Mouse (Mus musculus) kidney, adult 8-10 months (tissue): ENCODE results near the gene Lingo3.

Experiments used
- DNase-seq, 2 experiments: peaks; one replicate each; pipeline ENCODE4 v3.0.0; 2022

Gene Lingo3

GRCm38 (mm10) chr10:80798150-80799006 lies 45.5 kb downstream of the Lingo3 start, which contains the start of the genes Sf3a2 and Plekhj1:
Sf3a2 (plus strand) TSS chr10:80798198.
Plekhj1 (minus strand) TSS chr10:80798626.
- peak; percentile 94 to 95 for DNase-seq

- DNase-seq, result no peak
These were observed 46.4 kb downstream of the Lingo3 start for GRCm38 (mm10) chr10:80797186-80798149.

GRCm38 (mm10) chr10:80796307-80796848 lies 47.5 kb downstream of the Lingo3 start:
- no peak for DNase-seq

- no peak for DNase-seq
These were observed 49.1 kb downstream of the Lingo3 start for GRCm38 (mm10) chr10:80794750-80795149.

GRCm38 (mm10) chr10:80793803-80794202 lies 50.0 kb downstream of the Lingo3 start:
- no peak for DNase-seq

- no peak for DNase-seq
These were observed 50.6 kb downstream of the Lingo3 start for GRCm38 (mm10) chr10:80793033-80793784.

GRCm38 (mm10) chr10:80792175-80793032 lies 51.4 kb downstream of the Lingo3 start:
- no peak for DNase-seq

- no peak for DNase-seq
These were observed 52.2 kb downstream of the Lingo3 start for GRCm38 (mm10) chr10:80791476-80792174.

GRCm38 (mm10) chr10:80790761-80791404 lies 53.0 kb downstream of the Lingo3 start:
- no peak for DNase-seq

GRCm38 (mm10) chr10:80787517-80787916 lies 56.3 kb downstream of the Lingo3 start:
- no peak for DNase-seq

- no peak for DNase-seq
These were observed 57.9 kb downstream of the Lingo3 start for GRCm38 (mm10) chr10:80785963-80786362.

- DNase-seq, result no peak
These were observed 59.0 kb downstream of the Lingo3 start for GRCm38 (mm10) chr10:80784871-80785270.

- no peak for DNase-seq
These were observed 59.5 kb downstream of the Lingo3 start for GRCm38 (mm10) chr10:80784302-80784701.
